Mouse (Mus musculus) CH12.LX (cell line): ENCODE measurements at regions not wholly inside any gene's neighbourhood (a gene's known extent, or its start where the extent isn't known, plus 50 kb on each side); places are given as distances from the start of the nearest gene placed in this dataset.

Source experiments
- DNase-seq: peaks from one replicate; pipeline ENCODE4 v3.0.0-alpha.2; 2013; ENCODE audit errors: extremely low read depth
- H3K27ac ChIP-seq: 2 replicates; pipeline ENCODE4 v1.5.1; 2012; ENCODE audit warnings: low read depth, mild to moderate bottlenecking, control low read depth, moderate library complexity; ENCODE audit not compliant: insufficient read depth
- H3K27me3 ChIP-seq: replicated peaks from 2 replicates; pipeline ENCODE3; 2012; ENCODE audit warnings: inconsistent platforms
- H3K36me3 ChIP-seq, 2 experiments: replicated peaks in 1 of 2; 2 replicates each; pipeline versions ENCODE3 to v1.6.1; 2012; ENCODE audit warnings: inconsistent platforms in 1 of 2, low read length in 1 of 2, mild to moderate bottlenecking in 1 of 2, mixed read lengths in 1 of 2, moderate library complexity in 1 of 2; ENCODE audit not compliant: control insufficient read depth in 1 of 2, insufficient read depth in 1 of 2
- H3K4me1 ChIP-seq, 2 experiments: 2 replicates each; pipeline ENCODE4 v1.6.1; 2012; ENCODE audit warnings: inconsistent platforms in 1 of 2, moderate library complexity in 1 of 2; ENCODE audit not compliant: insufficient read depth in 2 of 2, control insufficient read depth in 1 of 2
- H3K4me2 ChIP-seq: 2 replicates; pipeline ENCODE4 v1.6.1; 2012; ENCODE audit warnings: low read depth, mild to moderate bottlenecking, control low read depth; ENCODE audit not compliant: poor library complexity, insufficient read depth, severe bottlenecking
- H3K4me3 ChIP-seq, 3 experiments: fragments of 150-350 bp in 1 of 3; sonication (generic) in 1 of 3; replicated peaks in 1 of 3; 2 replicates each; pipeline versions ENCODE3 to v1.5.1; 2011 to 2012; ENCODE audit warnings: low read depth in 2 of 3, low read length in 2 of 3, mild to moderate bottlenecking in 2 of 3, moderate library complexity in 2 of 3, control low read depth in 1 of 3, improper control_type of control experiment in 1 of 3, inconsistent platforms in 1 of 3, mixed read lengths in 1 of 3; ENCODE audit not compliant: poor library complexity in 1 of 3
- H3K79me2 ChIP-seq: replicated peaks from 2 replicates; pipeline ENCODE4 v1.6.1; 2012; ENCODE audit warnings: mild to moderate bottlenecking, moderate library complexity; ENCODE audit not compliant: control insufficient read depth, poor library complexity, insufficient read depth, severe bottlenecking; ENCODE audit errors: extremely low read depth
- H3K9ac ChIP-seq: 2 replicates; pipeline ENCODE4 v1.6.1; 2012; ENCODE audit warnings: low read depth, mild to moderate bottlenecking, control low read depth, moderate library complexity; ENCODE audit not compliant: insufficient read depth
- H3K9me3 ChIP-seq: replicated peaks from 2 replicates; pipeline ENCODE3; 2012; ENCODE audit warnings: low read length, inconsistent platforms, mixed read lengths
- BHLHE40 ChIP-seq: IDR thresholded peaks from 2 replicates; pipeline ENCODE4 v1.6.1; 2011; ENCODE audit warnings: mild to moderate bottlenecking, low read depth, low read length, improper control_type of control experiment
- CHD1 ChIP-seq: IDR thresholded peaks from 2 replicates; pipeline ENCODE4 v1.6.1; 2012; ENCODE audit warnings: low read depth, low read length, improper control_type of control experiment, inconsistent platforms
- CHD2 ChIP-seq: IDR thresholded peaks from 2 replicates; pipeline ENCODE4 v1.6.1; 2011; ENCODE audit warnings: low read length, improper control_type of control experiment
- E2F4 ChIP-seq: IDR thresholded peaks from 2 replicates; pipeline ENCODE4 v1.6.1; 2011; ENCODE audit warnings: low read depth, low read length, improper control_type of control experiment; ENCODE audit not compliant: insufficient replicate concordance
- ETS1 ChIP-seq: conservative IDR thresholded peaks from 2 replicates; pipeline ENCODE4 v1.6.1; 2012; ENCODE audit warnings: low read depth, mild to moderate bottlenecking, inconsistent platforms, low read length, improper control_type of control experiment, moderate library complexity
- HCFC1 ChIP-seq: IDR thresholded peaks from 2 replicates; pipeline ENCODE4 v1.6.1; 2012; ENCODE audit warnings: low read depth, mild to moderate bottlenecking, inconsistent platforms, low read length, improper control_type of control experiment
- IRF4 ChIP-seq: IDR thresholded peaks from 2 replicates; pipeline ENCODE4 v1.6.1; 2014; ENCODE audit warnings: low read depth, mild to moderate bottlenecking, inconsistent platforms, low read length, improper control_type of control experiment
- JUN ChIP-seq: IDR thresholded peaks from 2 replicates; pipeline ENCODE4 v1.6.1; 2011; ENCODE audit warnings: low read depth, mild to moderate bottlenecking, low read length, improper control_type of control experiment, moderate library complexity; ENCODE audit not compliant: insufficient read depth
- MXI1 ChIP-seq: IDR thresholded peaks from 2 replicates; pipeline ENCODE4 v1.6.1; 2011; ENCODE audit warnings: mild to moderate bottlenecking, low read depth, low read length, improper control_type of control experiment
- MYC ChIP-seq: IDR thresholded peaks from 2 replicates; pipeline ENCODE4 v1.6.1; 2011; ENCODE audit warnings: low read depth, mild to moderate bottlenecking, improper control_type of control experiment, low read length
- NELFE ChIP-seq: IDR thresholded peaks from 2 replicates; pipeline ENCODE4 v1.6.1; 2011; ENCODE audit warnings: low read depth, low read length, improper control_type of control experiment
- PAX5 ChIP-seq: IDR thresholded peaks from 2 replicates; pipeline ENCODE4 v1.6.1; 2012; ENCODE audit warnings: low read length, inconsistent platforms, mixed read lengths
- POLR2A ChIP-seq: IDR thresholded peaks from 2 replicates; pipeline ENCODE4 v1.6.1; 2011; ENCODE audit warnings: low read depth, mild to moderate bottlenecking, improper control_type of control experiment, low read length
- POLR2AphosphoS2 ChIP-seq: IDR thresholded peaks from 2 replicates; pipeline ENCODE4 v1.6.1; 2011; ENCODE audit warnings: low read depth, low read length, improper control_type of control experiment
- RAD21 ChIP-seq: IDR thresholded peaks from 2 replicates; pipeline ENCODE4 v1.6.1; 2011; ENCODE audit warnings: low read depth, mild to moderate bottlenecking, low read length, improper control_type of control experiment, moderate library complexity
- RCOR1 ChIP-seq: conservative IDR thresholded peaks from 2 replicates; pipeline ENCODE4 v1.6.1; 2012; ENCODE audit warnings: low read depth, mild to moderate bottlenecking, inconsistent platforms, low read length, improper control_type of control experiment
- SIN3A ChIP-seq: IDR thresholded peaks from 2 replicates; pipeline ENCODE4 v1.6.1; 2012; ENCODE audit warnings: low read length, improper control_type of control experiment, inconsistent platforms
- SMC3 ChIP-seq: IDR thresholded peaks from 2 replicates; pipeline ENCODE4 v1.6.1; 2011; ENCODE audit warnings: low read depth, low read length, improper control_type of control experiment
- TBP ChIP-seq: conservative IDR thresholded peaks from 2 replicates; pipeline ENCODE4 v1.6.1; 2011; ENCODE audit warnings: low read depth, low read length, improper control_type of control experiment
- TCF12 ChIP-seq: IDR thresholded peaks from 2 replicates; pipeline ENCODE4 v1.6.1; 2014; ENCODE audit warnings: low read depth, mild to moderate bottlenecking, inconsistent platforms, low read length, improper control_type of control experiment
- UBTF ChIP-seq: IDR thresholded peaks from 2 replicates; pipeline ENCODE4 v1.6.1; 2012; ENCODE audit warnings: low read depth, mild to moderate bottlenecking, inconsistent platforms, low read length, improper control_type of control experiment, moderate library complexity
- ZC3H11A ChIP-seq: IDR thresholded peaks from 2 replicates; pipeline ENCODE4 v1.6.1; 2012; ENCODE audit warnings: low read depth, mild to moderate bottlenecking, inconsistent platforms, low read length, improper control_type of control experiment
- dilution Hi-C: fragments of 300-500 bp; cut with MboI; formaldehyde crosslinking; loops from 2 replicates; pipeline ENCODE4 v1.14.3; 2020; ENCODE audit warnings: low sequenced_read_pairs; ENCODE audit not compliant: extremely low pct_unique_long_range_greater_than_20kb, extremely low pct_ligation_motif_present
- in situ Hi-C: fragments of 300-500 bp; cut with MboI; formaldehyde crosslinking; loops from 3 replicates; pipeline ENCODE4 v1.14.3; 2019; ENCODE audit warnings: low sequenced_read_pairs, low pct_ligation_motif_present, low pct_unique_long_range_greater_than_20kb, mixed read lengths

GRCm38 (mm10) chr10:6007238-6007972, 85.2 kb upstream of the Rgs17 start:
- no peaks in the 10 kb centered on the region for H3K79me2 ChIP-seq
- H3K27me3 ChIP-seq: no peaks in the 10 kb centered on the region
- no peak overlapping the region for H3K4me3 ChIP-seq
- in situ Hi-C loops: no loop called here
- no peak overlapping the region for H3K9ac ChIP-seq
- H3K27ac ChIP-seq: no peak overlapping the region
- no peak overlapping the region for H3K4me2 ChIP-seq
- H3K9me3 ChIP-seq: no peaks in the 10 kb centered on the region
- H3K4me1 ChIP-seq: peaks cover 0 to 12% of the 10 kb centered on the region in 2 experiments; a peak in 1 of 4 replicates
- no peaks in the 10 kb centered on the region for H3K36me3 ChIP-seq
- no peak for TF ChIP-seq CHD1
- TF ChIP-seq PAX5: no peak
- TF ChIP-seq HCFC1: no peak
- TF ChIP-seq MYC: no peak
- no peak for TF ChIP-seq RAD21
- TF ChIP-seq TCF12: no peak
- no peak for TF ChIP-seq CHD2
- TF ChIP-seq ZC3H11A: no peak
- TF ChIP-seq TBP: no peak
- dilution Hi-C loops: no loop called here
- no peak for DNase-seq

DNA sequence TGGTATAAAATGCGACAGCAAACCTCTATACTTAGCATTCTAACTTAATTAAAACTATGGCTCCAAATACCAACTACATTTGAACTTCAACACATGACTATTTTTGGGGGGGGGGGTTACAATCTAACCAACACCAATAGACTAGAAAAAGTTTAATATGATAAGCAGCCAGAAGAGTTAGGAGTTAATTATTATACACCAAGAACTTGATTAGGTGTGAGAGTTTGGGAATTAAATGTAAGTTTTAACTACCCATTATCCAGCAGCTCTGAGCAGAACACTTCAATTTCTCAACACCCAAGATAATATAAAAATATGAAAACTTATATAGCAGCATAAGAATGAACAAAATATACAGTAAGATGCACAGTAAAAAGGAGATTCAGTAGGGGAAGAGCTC, 59.2 kb upstream of the Rgs17 start:
- TF ChIP-seq JUN (no peak), POLR2A (no peak), RCOR1 (no peak), POLR2AphosphoS2 (no peak), BHLHE40 (no peak)
- in situ Hi-C loops: no loop called here
- no peak overlapping the region for H3K4me2 ChIP-seq
- peaks cover 0 to 4% of the 10 kb centered on the region in 2 experiments; a peak in 1 of 4 replicates for H3K4me1 ChIP-seq
- no peak overlapping the region for H3K27ac ChIP-seq
- no peak for DNase-seq
- no peaks in the 10 kb centered on the region for H3K9me3 ChIP-seq
- no peak overlapping the region for H3K9ac ChIP-seq
- no peaks in the 10 kb centered on the region for H3K79me2 ChIP-seq
- no peaks in the 10 kb centered on the region for H3K27me3 ChIP-seq
- no peaks in the 10 kb centered on the region for H3K36me3 ChIP-seq
- dilution Hi-C loops: no loop called here
- H3K4me3 ChIP-seq: no peak overlapping the region

- no peaks in the 10 kb centered on the region for H3K27me3 ChIP-seq
- in situ Hi-C loops: no loop called here
Measured at GRCm38 (mm10) chr10:5978534-5978933, 56.3 kb upstream of the Rgs17 start.

More at GRCm38 (mm10) chr10:5978534-5978933, 56.3 kb upstream of the Rgs17 start:
- TF ChIP-seq ZC3H11A: no peak
- TF ChIP-seq CHD1: no peak
- no peak for TF ChIP-seq SIN3A
- TF ChIP-seq HCFC1: no peak
- no peak for TF ChIP-seq SMC3
- TF ChIP-seq POLR2A: no peak
- TF ChIP-seq MXI1: no peak
- TF ChIP-seq MYC: no peak
- no peak for TF ChIP-seq UBTF
- TF ChIP-seq IRF4: no peak
- no peak for TF ChIP-seq JUN
- TF ChIP-seq NELFE: no peak
- TF ChIP-seq PAX5: no peak
- no peak for TF ChIP-seq ETS1
- no peak for TF ChIP-seq BHLHE40
- TF ChIP-seq RAD21: no peak
- no peak for TF ChIP-seq E2F4
- dilution Hi-C loops: no loop called here
- H3K4me3 ChIP-seq: no peak overlapping the region
- H3K79me2 ChIP-seq: no peaks in the 10 kb centered on the region
- H3K27ac ChIP-seq: no peak overlapping the region
- no peak for DNase-seq
- H3K4me1 ChIP-seq: peaks cover 0 to 6% of the 10 kb centered on the region in 2 experiments; a peak in 1 of 4 replicates
- no peak overlapping the region for H3K4me2 ChIP-seq
- H3K9ac ChIP-seq: no peak overlapping the region
- H3K36me3 ChIP-seq: no peaks in the 10 kb centered on the region
- no peaks in the 10 kb centered on the region for H3K9me3 ChIP-seq
